Mouse (Mus musculus): ENCODE results near the gene Mfap5.

DNA sequence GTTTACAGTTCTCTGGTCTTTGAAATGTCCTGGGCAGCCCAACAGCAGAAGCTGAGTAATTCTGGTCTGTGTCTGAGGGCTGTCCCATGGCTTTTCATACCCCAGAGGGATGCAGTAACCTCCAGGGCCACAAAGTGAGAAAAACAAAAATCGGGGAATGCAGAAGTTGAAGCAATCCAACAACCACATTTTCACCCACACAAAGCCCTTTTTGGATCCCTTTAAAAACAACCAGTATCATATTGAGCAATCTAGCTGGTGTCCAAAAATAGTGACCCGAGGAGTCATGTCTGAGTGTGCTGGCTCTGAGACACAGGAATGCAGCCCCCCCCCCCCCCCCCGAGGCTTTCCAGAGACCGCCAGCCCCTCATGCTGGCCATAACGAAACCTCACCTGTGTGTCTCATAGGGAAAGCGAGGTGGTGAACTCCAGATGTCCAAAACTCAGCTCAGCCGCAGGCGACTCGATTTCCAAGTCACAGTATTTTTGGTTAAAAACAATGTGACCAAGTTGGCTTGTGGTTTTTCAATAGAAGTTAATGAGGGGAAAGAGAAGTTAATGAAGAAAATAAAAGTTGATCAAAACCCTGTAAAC lies 39.7 kb downstream of the Mfap5 start:
- TF ChIP-seq CTCF (IDR thresholded peaks at IDR 0.05), result no peak
- TF ChIP-seq POLR2A (IDR thresholded peaks at IDR 0.05; ENCODE audit: insufficient read depth, low read depth, low read length), result no peak
- TF ChIP-seq EP300 (IDR thresholded peaks at IDR 0.05; ENCODE audit: insufficient read depth, low read depth, low read length), result no peak

All from heart, adult 2 months (tissue).